In genomic region chr11:98371556-98372240, GRCm38 (mm10) we compare ENCODE assay signal across 10 mouse cellular contexts. TPM values are rescaled to one million over a fixed set of nuclear protein-coding genes. Genes with fewer than 3 reads are reported as not detected.
DNase-seq lines count a peak whose midpoint lies in the region; ATAC-seq lines count a peak whose summit lies in the region.
"Had no signal": no experiment of that assay in that cellular context is flagged by ENCODE, and none has a peak within 500 bp of the region (broad histone marks: within the 10 kb centered on the region; RNA-seq: fewer than 3 reads in every experiment).

No protein-coding gene starts in this region.

- 36% methylated on average over 10 of the region's 10 CpGs for WGBS in embryonic facial prominence, embryonic 11.5 days
- 23% methylated on average over 10 of the region's 10 CpGs for WGBS in hindbrain, embryonic 10.5 days
- 38% methylated on average over 10 of the region's 10 CpGs for WGBS in neural tube, embryonic 14.5 days

- H3K4me1 ChIP-seq in embryonic facial prominence, embryonic 11.5 days (ENCODE audit: control insufficient read depth, insufficient read depth, low read length), result no peaks in the 10 kb centered on the region
- peaks cover 44% of the 10 kb centered on the region for H3K4me1 ChIP-seq in hindbrain, embryonic 10.5 days (replicated peaks)
- H3K4me1 ChIP-seq in neural tube, embryonic 14.5 days (ENCODE audit: control insufficient read depth, insufficient read depth, low read length), result 0 out of 2 replicates have a peak, but pooled peaks cover 4% of the 10 kb centered on the region

- no peaks in the 10 kb centered on the region; the same call in 1 of the 2 replicates for H3K36me3 ChIP-seq in embryonic facial prominence, embryonic 11.5 days (replicated peaks; ENCODE audit: control insufficient read depth, insufficient read depth, low read depth, low read length)
- peaks cover 34% of the 10 kb centered on the region for H3K36me3 ChIP-seq in hindbrain, embryonic 10.5 days
- peaks cover 11% of the 10 kb centered on the region; the same call in 1 of the 2 replicates for H3K36me3 ChIP-seq in neural tube, embryonic 14.5 days (ENCODE audit: control insufficient read depth, insufficient read depth, low read length)

- ATAC-seq in embryonic facial prominence, embryonic 11.5 days (replicated peaks; ENCODE audit: insufficient number of reproducible peaks, low FRiP score, low TSS enrichment, low read depth), result peak; percentile 66; the same call in 1 of the 2 replicates
- ATAC-seq in neural tube, embryonic 14.5 days (ENCODE audit: low read depth), result peak; percentile 56; the same call in 1 of the 2 replicates

- peak; percentile 44 to 52 for DNase-seq in layer of hippocampus, postnatal 10 days (ENCODE audit: low spot score in 2 of 2)
- no peak for DNase-seq in layer of hippocampus, postnatal 25 days (ENCODE audit: extremely low spot score in 1 of 2, low spot score in 1 of 2)
- peak; percentile 35 for DNase-seq in embryonic facial prominence, embryonic 11.5 days (ENCODE audit: low spot score)
- DNase-seq in hindbrain, embryonic 10.5 days (ENCODE audit: low spot score), result peak; percentile 72
- no peak for DNase-seq in cerebellum, adult 9-10 months
- no peak for DNase-seq in kidney, postnatal 36 days

- H3K4me3 ChIP-seq in embryonic facial prominence, embryonic 11.5 days (ENCODE audit: low read depth, low read length), result no peak overlapping the region
- H3K4me3 ChIP-seq in hindbrain, embryonic 10.5 days, result peak overlapping the region; percentile 38
- no peak overlapping the region for H3K4me3 ChIP-seq in neural tube, embryonic 14.5 days (ENCODE audit: low read depth, low read length)

- H3K27me3 ChIP-seq in embryonic facial prominence, embryonic 11.5 days (ENCODE audit: control insufficient read depth, insufficient read depth, low read length), result no peaks in the 10 kb centered on the region
- H3K27me3 ChIP-seq in hindbrain, embryonic 10.5 days (ENCODE audit: insufficient read depth, poor library complexity, severe bottlenecking), result no peaks in the 10 kb centered on the region
- no peaks in the 10 kb centered on the region for H3K27me3 ChIP-seq in neural tube, embryonic 14.5 days (ENCODE audit: control insufficient read depth, insufficient read depth, low read length)
- H3K27me3 ChIP-seq: Patski had no signal

- peak overlapping the region; percentile 9; the same call in 1 of the 2 replicates for H3K9ac ChIP-seq in embryonic facial prominence, embryonic 11.5 days (replicated peaks; ENCODE audit: low read length)
- H3K9ac ChIP-seq in neural tube, embryonic 14.5 days (replicated peaks; ENCODE audit: low read depth, low read length), result no peak overlapping the region

- H3K4me2 ChIP-seq in embryonic facial prominence, embryonic 11.5 days (ENCODE audit: low read depth, low read length), result no peak overlapping the region
- no peak overlapping the region for H3K4me2 ChIP-seq in neural tube, embryonic 14.5 days (ENCODE audit: low read depth, low read length)

- no peak overlapping the region for H3K27ac ChIP-seq in embryonic facial prominence, embryonic 11.5 days (replicated peaks; ENCODE audit: low read depth, low read length)
- H3K27ac ChIP-seq in hindbrain, embryonic 10.5 days, result peak overlapping the region; percentile 88
- H3K27ac ChIP-seq in neural tube, embryonic 14.5 days (ENCODE audit: low read depth, low read length), result no peak overlapping the region

- H3K9me3 ChIP-seq in embryonic facial prominence, embryonic 11.5 days (replicated peaks; ENCODE audit: control insufficient read depth, low read length), result no peaks in the 10 kb centered on the region
- no peaks in the 10 kb centered on the region for H3K9me3 ChIP-seq in hindbrain, embryonic 10.5 days
- H3K9me3 ChIP-seq in neural tube, embryonic 14.5 days (ENCODE audit: control insufficient read depth, low read length), result no peaks in the 10 kb centered on the region

RNA-seq across cellular contexts. Expression of gene Tcap, which starts 11.9 kb away (rescaled TPM):
- 1 to 10 TPM; 1.4 to 1.6 TPM for total RNA-seq in layer of hippocampus, postnatal 10 days (2021)
- under 1 TPM; 0.66 to 0.76 TPM for total RNA-seq in layer of hippocampus, postnatal 25 days (2021)
- 0.29 and 0.46 TPM in 2 replicates for polyA plus RNA-seq in embryonic facial prominence, embryonic 11.5 days (2014; fragmentation: Nextera tagmentation; extraction: Ambion mirVana)
- 0.17 and 0.29 TPM in 2 replicates for polyA plus RNA-seq in hindbrain, embryonic 10.5 days (2016; fragmentation: Nextera tagmentation; extraction: Ambion mirVana)
- 0.29 and 0.39 TPM in 2 replicates for polyA plus RNA-seq in neural tube, embryonic 14.5 days (2014; fragmentation: Nextera tagmentation; extraction: Ambion mirVana)
- total RNA-seq: megakaryocyte, adult 5-6 weeks had no signal
- polyA plus RNA-seq: Patski had no signal

RNA-seq across cellular contexts. Expression of gene Stard3, which starts 13.5 kb away (rescaled TPM):
- 10 to 100 TPM; 19.2 to 19.5 TPM for total RNA-seq in layer of hippocampus, postnatal 10 days (2021)
- total RNA-seq in layer of hippocampus, postnatal 25 days (2021), result 10 to 100 TPM; 31.5 to 34.3 TPM
- 31.1 and 33.8 TPM in 2 replicates for polyA plus RNA-seq in embryonic facial prominence, embryonic 11.5 days (2014; fragmentation: Nextera tagmentation; extraction: Ambion mirVana)
- polyA plus RNA-seq in hindbrain, embryonic 10.5 days (2016; fragmentation: Nextera tagmentation; extraction: Ambion mirVana), result 55.5 and 57.8 TPM in 2 replicates
- polyA plus RNA-seq in neural tube, embryonic 14.5 days (2014; fragmentation: Nextera tagmentation; extraction: Ambion mirVana), result 28.0 and 35.6 TPM in 2 replicates

RNA-seq across cellular contexts. Expression of gene Pnmt, which starts 14.6 kb away (rescaled TPM):
- total RNA-seq in layer of hippocampus, postnatal 10 days (2021), result not detected
- not detected for total RNA-seq in layer of hippocampus, postnatal 25 days (2021)
- polyA plus RNA-seq in embryonic facial prominence, embryonic 11.5 days (2014; fragmentation: Nextera tagmentation; extraction: Ambion mirVana), result 0.18 and 0.24 TPM in 2 replicates
- 0.65 and 1.2 TPM in 2 replicates for polyA plus RNA-seq in hindbrain, embryonic 10.5 days (2016; fragmentation: Nextera tagmentation; extraction: Ambion mirVana)
- polyA plus RNA-seq in neural tube, embryonic 14.5 days (2014; fragmentation: Nextera tagmentation; extraction: Ambion mirVana), result 1.8 and 2.6 TPM in 2 replicates
- total RNA-seq: megakaryocyte, adult 5-6 weeks had no signal
- polyA plus RNA-seq: Patski had no signal

RNA-seq across cellular contexts. Expression of gene Ppp1r1b, which starts 23.5 kb away (rescaled TPM):
- 10 to 100 TPM; 17.5 to 24.1 TPM for total RNA-seq in layer of hippocampus, postnatal 10 days (2021)
- total RNA-seq in layer of hippocampus, postnatal 25 days (2021), result 10 to 100 TPM; 45.4 to 49.9 TPM
- polyA plus RNA-seq in embryonic facial prominence, embryonic 11.5 days (2014; fragmentation: Nextera tagmentation; extraction: Ambion mirVana), result 0.24 and 0.31 TPM in 2 replicates
- polyA plus RNA-seq in hindbrain, embryonic 10.5 days (2016; fragmentation: Nextera tagmentation; extraction: Ambion mirVana), result 1.0 and 1.3 TPM in 2 replicates
- 1.3 and 2.4 TPM in 2 replicates for polyA plus RNA-seq in neural tube, embryonic 14.5 days (2014; fragmentation: Nextera tagmentation; extraction: Ambion mirVana)
- total RNA-seq: gastrocnemius, postnatal 36 days; megakaryocyte, adult 5-6 weeks had no signal

RNA-seq across cellular contexts. Expression of gene Pgap3, which starts 28.6 kb away (rescaled TPM):
- 10 to 100 TPM in 1 of 2 experiments, 1 to 10 TPM in 1; 8.9 to 10.1 TPM for total RNA-seq in layer of hippocampus, postnatal 10 days (2021)
- 1 to 10 TPM; 8.9 to 9.6 TPM for total RNA-seq in layer of hippocampus, postnatal 25 days (2021)
- 6.0 and 6.5 TPM in 2 replicates for polyA plus RNA-seq in embryonic facial prominence, embryonic 11.5 days (2014; fragmentation: Nextera tagmentation; extraction: Ambion mirVana)
- 9.3 and 9.8 TPM in 2 replicates for polyA plus RNA-seq in hindbrain, embryonic 10.5 days (2016; fragmentation: Nextera tagmentation; extraction: Ambion mirVana)
- polyA plus RNA-seq in neural tube, embryonic 14.5 days (2014; fragmentation: Nextera tagmentation; extraction: Ambion mirVana), result 5.8 and 6.2 TPM in 2 replicates

Comparison
In these comparisons a context has a peak if more than half of its experiments do, and no peak if none do; other contexts are left out.
1. DNase-seq: peak in layer of hippocampus, postnatal 10 days (2 of 2), embryonic facial prominence, embryonic 11.5 days (single experiment) and hindbrain, embryonic 10.5 days (single experiment); none in layer of hippocampus, postnatal 25 days (0 of 2), cerebellum, adult 9-10 months (single experiment) and kidney, postnatal 36 days (0 of 2).